Mouse (Mus musculus) C2C12 (cell line): ENCODE results near the gene Dido1. TPM values are rescaled to one million over a fixed set of nuclear protein-coding genes. Genes with fewer than 3 reads are reported as not detected.
A peak's percentile ranks its signal among the peaks of the same experiment; 100 is the strongest.

Experiments used
- H3K27me3 ChIP-seq: one replicate; pipeline ENCODE4 v1.6.1; 2011; ENCODE audit not compliant: control insufficient read depth, insufficient read depth, insufficient read length
- H3K36me3 ChIP-seq: one replicate; pipeline ENCODE4 v1.6.1; 2011; ENCODE audit not compliant: control insufficient read depth, insufficient read depth
- H3K4me3 ChIP-seq: one replicate; pipeline ENCODE4 v1.5.1; 2011; ENCODE audit warnings: mild to moderate bottlenecking, control low read depth; ENCODE audit not compliant: poor library complexity, insufficient read depth, severe bottlenecking
- H3K79me2 ChIP-seq: one replicate; pipeline ENCODE4 v1.6.1; 2011; ENCODE audit not compliant: control insufficient read depth, insufficient read depth
- H3K79me3 ChIP-seq: one replicate; pipeline ENCODE4 v1.6.1; 2011; ENCODE audit warnings: low read depth, control low read depth
- H3ac ChIP-seq: one replicate; pipeline ENCODE3; 2011; ENCODE audit warnings: low read depth; ENCODE audit not compliant: control insufficient read depth, insufficient read length
- CEBPB ChIP-seq: IDR thresholded peaks from one replicate; pipeline ENCODE4 v1.6.1; 2011; ENCODE audit warnings: low read depth, mild to moderate bottlenecking, control low read depth, moderate library complexity
- CTCF ChIP-seq: IDR thresholded peaks from one replicate; pipeline ENCODE4 v1.5.1; 2011; ENCODE audit not compliant: control insufficient read depth, insufficient read depth, insufficient read length
- FOSL1 ChIP-seq: IDR thresholded peaks from one replicate; pipeline ENCODE4 v1.8.0; 2011; ENCODE audit warnings: mild to moderate bottlenecking, low read length; ENCODE audit not compliant: poor library complexity, insufficient read depth, severe bottlenecking
- MAX ChIP-seq: IDR thresholded peaks from one replicate; pipeline ENCODE4 v1.6.1; 2011; ENCODE audit warnings: mild to moderate bottlenecking, control low read depth
- MYOD1 ChIP-seq: IDR thresholded peaks from one replicate; pipeline ENCODE4 v1.6.1; 2011; ENCODE audit warnings: low read depth; ENCODE audit not compliant: control insufficient read depth, insufficient read length
- MYOG ChIP-seq: IDR thresholded peaks from one replicate; pipeline ENCODE4 v1.6.1; 2011; ENCODE audit not compliant: control insufficient read depth, insufficient read length; ENCODE audit errors: extremely low read depth
- USF1 ChIP-seq: IDR thresholded peaks from one replicate; pipeline ENCODE4 v1.6.1; 2011; ENCODE audit warnings: low read depth, mild to moderate bottlenecking, control low read depth, moderate library complexity
- polyA plus RNA-seq: library from polyadenylated mRNA; unstranded; fragments of >200 nt; fragmentation: generic; extraction: Trizol; gene quantifications from one replicate; pipeline ENCODE4 v1.2.1, GENCODE M21; 2012; ENCODE audit warnings: missing spikeins

Gene Dido1
- polyA plus RNA-seq, 1 experiment: 11.0 TPM

GRCm38 (mm10) chr2:180701053-180701766 lies 8.6 kb downstream of the Dido1 start:
- Histone ChIP-seq H3K79me2 (peaks cover 100% of the 10 kb centered on the region), H3K4me3 (peak overlapping the region; percentile 81), H3K36me3 (peaks cover 21% of the 10 kb centered on the region), H3K27me3 (no peaks in the 10 kb centered on the region), H3K79me3 (peaks cover 98% of the 10 kb centered on the region), H3ac (peak overlapping the region; percentile 98)
- TF ChIP-seq MYOG: no peak
- TF ChIP-seq MYOD1: no peak
- TF ChIP-seq CEBPB: peak; percentile 36

GRCm38 (mm10) chr2:180700457-180700856 lies 9.3 kb downstream of the Dido1 start:
- TF ChIP-seq CEBPB (no peak), CTCF (no peak), FOSL1 (no peak), MYOD1 (no peak), MYOG (no peak), USF1 (no peak), MAX (no peak)
- peaks cover 100% of the 10 kb centered on the region for H3K79me2 ChIP-seq
- H3K36me3 ChIP-seq: peaks cover 14% of the 10 kb centered on the region
- no peak overlapping the region for H3ac ChIP-seq
- peaks cover 98% of the 10 kb centered on the region for H3K79me3 ChIP-seq
- peak overlapping the region; percentile 81 for H3K4me3 ChIP-seq
- no peaks in the 10 kb centered on the region for H3K27me3 ChIP-seq

GRCm38 (mm10) chr2:180695176-180695575 lies 14.6 kb downstream of the Dido1 start:
- no peak overlapping the region for H3ac ChIP-seq
- peaks cover 19% of the 10 kb centered on the region for H3K36me3 ChIP-seq
- TF ChIP-seq FOSL1: no peak
- no peak for TF ChIP-seq CTCF
- no peak for TF ChIP-seq CEBPB
- TF ChIP-seq MYOG: no peak
- TF ChIP-seq USF1: peak; percentile 49
- peak; percentile 82 for TF ChIP-seq MYOD1
- TF ChIP-seq MAX: no peak
- H3K79me2 ChIP-seq: peaks cover 100% of the 10 kb centered on the region
- H3K27me3 ChIP-seq: no peaks in the 10 kb centered on the region
- H3K79me3 ChIP-seq: peaks cover 95% of the 10 kb centered on the region
- no peak overlapping the region for H3K4me3 ChIP-seq

DNA sequence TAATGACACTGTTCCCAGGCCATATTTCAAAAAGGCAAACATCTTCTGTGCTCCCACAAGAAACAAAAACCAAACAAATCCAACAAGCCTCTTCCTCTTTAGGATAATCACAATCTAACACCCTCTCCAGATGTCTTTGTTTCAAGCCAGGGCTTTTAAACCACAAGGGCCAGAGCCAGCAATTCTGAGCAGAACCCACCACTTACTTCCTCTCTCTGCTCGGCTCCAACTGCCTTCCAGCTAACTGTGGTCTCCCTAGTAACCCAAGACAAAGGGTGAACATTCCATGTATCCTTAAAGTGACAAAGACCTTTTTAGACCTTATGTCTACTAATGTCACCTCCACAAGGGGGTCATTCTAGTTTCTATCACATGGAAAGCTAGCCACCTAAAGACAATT lies 17.2 kb downstream of the Dido1 start:
- peaks cover 78% of the 10 kb centered on the region for H3K79me3 ChIP-seq
- H3ac ChIP-seq: no peak overlapping the region
- TF ChIP-seq MYOD1: no peak
- TF ChIP-seq FOSL1: no peak
- no peak for TF ChIP-seq CEBPB
- no peak for TF ChIP-seq CTCF
- TF ChIP-seq MAX: no peak
- TF ChIP-seq USF1: no peak
- no peak for TF ChIP-seq MYOG
- H3K36me3 ChIP-seq: peaks cover 35% of the 10 kb centered on the region
- H3K79me2 ChIP-seq: peaks cover 100% of the 10 kb centered on the region
- no peaks in the 10 kb centered on the region for H3K27me3 ChIP-seq
- no peak overlapping the region for H3K4me3 ChIP-seq

DNA sequence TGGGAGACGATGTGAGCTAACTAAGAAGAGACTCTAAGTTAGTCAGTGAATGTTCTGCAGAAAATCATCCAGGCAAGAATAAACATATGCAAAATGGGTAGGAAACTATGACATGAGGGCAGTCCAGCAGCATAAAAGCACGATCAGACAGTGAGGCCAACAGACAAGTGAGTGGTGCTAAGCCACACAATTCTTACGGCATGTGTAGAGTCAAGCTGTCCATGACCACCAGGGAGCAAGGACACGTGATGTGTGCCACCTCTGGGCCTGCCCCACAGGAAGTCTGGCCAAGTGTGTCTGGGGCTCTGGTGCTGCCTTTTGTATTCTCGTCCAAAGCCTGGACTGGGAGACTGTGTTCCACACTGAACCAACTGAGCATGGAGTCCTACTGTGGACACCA lies 20.0 kb downstream of the Dido1 start:
- Histone ChIP-seq H3K79me3 (peaks cover 51% of the 10 kb centered on the region), H3K36me3 (peaks cover 63% of the 10 kb centered on the region), H3K4me3 (no peak overlapping the region), H3K79me2 (peaks cover 77% of the 10 kb centered on the region), H3K27me3 (no peaks in the 10 kb centered on the region), H3ac (no peak overlapping the region)
- TF ChIP-seq USF1 (no peak), MYOG (no peak), MAX (no peak), CEBPB (no peak), FOSL1 (no peak), MYOD1 (no peak), CTCF (no peak)

- Histone ChIP-seq H3ac (no peak overlapping the region), H3K4me3 (no peak overlapping the region), H3K27me3 (no peaks in the 10 kb centered on the region), H3K79me2 (peaks cover 19% of the 10 kb centered on the region), H3K79me3 (peaks cover 2% of the 10 kb centered on the region), H3K36me3 (peaks cover 87% of the 10 kb centered on the region)
- no peak for TF ChIP-seq CTCF
- TF ChIP-seq MYOD1: no peak
- no peak for TF ChIP-seq MYOG
- TF ChIP-seq CEBPB: no peak
- no peak for TF ChIP-seq USF1
- TF ChIP-seq FOSL1: no peak
- no peak for TF ChIP-seq MAX
Observed at GRCm38 (mm10) chr2:180684031-180684430, 25.8 kb downstream of the Dido1 start.
